Mouse (Mus musculus): Measurements from ENCODE around the gene Il34. TPM values are rescaled to one million over a fixed set of nuclear protein-coding genes. Genes with fewer than 3 reads are reported as not detected.
A peak's percentile ranks its signal among the peaks of the same experiment; 100 is the strongest.
"Not testable (repeated sequence)": the region's sequence is repeated elsewhere in the genome, so short reads cannot be mapped to it uniquely, and the experiment has no call there.

Il34 gene
- polyA plus RNA-seq, 1 experiment from 2014 or later, result 11.8 TPM

- no peak for DNase-seq (ENCODE audit: low spot score)
Observed at GRCm38 (mm10) chr8:110811116-110811515, 5.4 kb upstream of the Il34 start.

GRCm38 (mm10) chr8:110810481-110811065 lies 4.8 kb upstream of the Il34 start:
- DNase-seq (ENCODE audit: low spot score), result no peak

GRCm38 (mm10) chr8:110809831-110810230 lies 4.1 kb upstream of the Il34 start:
- DNase-seq (ENCODE audit: low spot score), result no peak

- DNase-seq (ENCODE audit: low spot score), result no peak
Observed at GRCm38 (mm10) chr8:110808495-110809472, 3.1 kb upstream of the Il34 start.

GRCm38 (mm10) chr8:110806146-110806545 lies 422 bp upstream of the Il34 start:
- DNase-seq (ENCODE audit: low spot score), result peak; percentile 69

- DNase-seq (ENCODE audit: low spot score), result no peak
Observed at GRCm38 (mm10) chr8:110804825-110805514, 754 bp downstream of the Il34 start.

GRCm38 (mm10) chr8:110803856-110804255 lies 1.9 kb downstream of the Il34 start:
- DNase-seq (ENCODE audit: low spot score), result peak; percentile 53

- DNase-seq (ENCODE audit: low spot score), result no peak
Observed at GRCm38 (mm10) chr8:110802988-110803387, 2.7 kb downstream of the Il34 start.

GRCm38 (mm10) chr8:110797086-110797485 lies 8.6 kb downstream of the Il34 start:
- DNase-seq (ENCODE audit: low spot score), result no peak

- DNase-seq (ENCODE audit: low spot score), result no peak
Observed at GRCm38 (mm10) chr8:110794363-110794965, 11.3 kb downstream of the Il34 start.

GRCm38 (mm10) chr8:110793936-110794335 lies 11.8 kb downstream of the Il34 start:
- DNase-seq (ENCODE audit: low spot score), result no peak

- DNase-seq (ENCODE audit: low spot score), result no peak
Observed at GRCm38 (mm10) chr8:110793511-110793910, 12.2 kb downstream of the Il34 start.

GRCm38 (mm10) chr8:110792574-110793200 lies 13.0 kb downstream of the Il34 start:
- no peak for DNase-seq (ENCODE audit: low spot score)

GRCm38 (mm10) chr8:110791164-110791563 lies 14.6 kb downstream of the Il34 start:
- DNase-seq (ENCODE audit: low spot score), result no peak

GRCm38 (mm10) chr8:110790270-110790669 lies 15.5 kb downstream of the Il34 start:
- DNase-seq (ENCODE audit: low spot score), result no peak

- no peak for DNase-seq (ENCODE audit: low spot score)
Observed at GRCm38 (mm10) chr8:110789571-110789970, 16.2 kb downstream of the Il34 start.

GRCm38 (mm10) chr8:110788981-110789380 lies 16.7 kb downstream of the Il34 start:
- no peak for DNase-seq (ENCODE audit: low spot score)

GRCm38 (mm10) chr8:110787411-110787954 lies 18.2 kb downstream of the Il34 start:
- DNase-seq (ENCODE audit: low spot score), result no peak

GRCm38 (mm10) chr8:110786934-110787333 lies 18.8 kb downstream of the Il34 start:
- DNase-seq (ENCODE audit: low spot score), result no peak

- DNase-seq (ENCODE audit: low spot score), result not testable (repeated sequence)
Observed at GRCm38 (mm10) chr8:110786501-110786900, 19.2 kb downstream of the Il34 start.

- no peak for DNase-seq (ENCODE audit: low spot score)
Observed at GRCm38 (mm10) chr8:110785366-110785765, 20.4 kb downstream of the Il34 start.

Measured in thymus, postnatal 0 days (tissue).